Mouse (Mus musculus) thymus, adult 2 months (tissue): Measurements from ENCODE around the gene Gfi1b. TPM values are rescaled to one million over a fixed set of nuclear protein-coding genes. Genes with fewer than 3 reads are reported as not detected.

Source experiments
- DNase-seq: peaks from one replicate; pipeline ENCODE4 v3.0.0; 2021
- H3K27ac ChIP-seq: fragments of 200-500 bp; 2 replicates; pipeline ENCODE4 v1.5.1; 2012; ENCODE audit warnings: low read length, control low read depth; ENCODE audit not compliant: control insufficient read depth, insufficient read depth
- H3K27me3 ChIP-seq: fragments of 200-500 bp; 2 replicates; pipeline ENCODE4 v1.6.1; 2012; ENCODE audit warnings: mild to moderate bottlenecking, low read length, moderate library complexity, mixed read lengths; ENCODE audit not compliant: control insufficient read depth, insufficient read depth
- H3K36me3 ChIP-seq: fragments of 200-500 bp; 2 replicates; pipeline ENCODE4 v1.6.1; 2012; ENCODE audit warnings: mild to moderate bottlenecking, low read length, moderate library complexity; ENCODE audit not compliant: control insufficient read depth, insufficient read depth
- H3K4me1 ChIP-seq: fragments of 200-500 bp; replicated peaks from 2 replicates; pipeline ENCODE4 v1.6.1; 2012; ENCODE audit warnings: low read length; ENCODE audit not compliant: control insufficient read depth, insufficient read depth
- H3K4me3 ChIP-seq: fragments of 200-500 bp; 2 replicates; pipeline ENCODE4 v1.5.1; 2012; ENCODE audit warnings: mild to moderate bottlenecking, low read length, control low read depth, moderate library complexity; ENCODE audit not compliant: control insufficient read depth, insufficient read depth
- CTCF ChIP-seq: fragments of 200-500 bp; IDR thresholded peaks from 2 replicates; pipeline ENCODE4 v1.5.1; 2012; ENCODE audit warnings: mild to moderate bottlenecking, control low read depth, low read length, moderate library complexity, borderline replicate concordance; ENCODE audit not compliant: control insufficient read depth, poor library complexity, insufficient read depth; ENCODE audit errors: extremely low read depth
- POLR2A ChIP-seq: fragments of 200-500 bp; IDR thresholded peaks from 2 replicates; pipeline ENCODE4 v1.6.1; 2012; ENCODE audit warnings: mild to moderate bottlenecking, low read length, control low read depth, moderate library complexity; ENCODE audit not compliant: control insufficient read depth, poor library complexity, insufficient read depth; ENCODE audit errors: extremely low read depth
- WGBS: fragments of 180-500 bp; shearing (Covaris S2); methylation state at CpG from one replicate; pipeline ENCODE4 v1.1.7; 2018; 5-methylcytosine and 5-hydroxymethylcytosine counted together
- polyA plus RNA-seq: library from polyadenylated mRNA; depleted of rRNA; stranded (reverse); fragments of >200 nt; gene quantifications from 2 replicates; pipeline ENCODE4 v1.2.3, GENCODE M21; 2012

Gene Gfi1b
- polyA plus RNA-seq, 1 experiment, result 1.8 TPM

- DNase-seq, result no peak
- H3K27me3 ChIP-seq, result no peaks in the 10 kb centered on the region
- no peak overlapping the region for H3K27ac ChIP-seq
- no peaks in the 10 kb centered on the region for H3K36me3 ChIP-seq
- 97% methylated on average over 12 of the region's 12 CpGs for WGBS
- no peak for TF ChIP-seq CTCF
- TF ChIP-seq POLR2A, result no peak
- H3K4me1 ChIP-seq, result peaks cover 14% of the 10 kb centered on the region
- H3K4me3 ChIP-seq, result no peak overlapping the region
Observed at GRCm38 (mm10) chr2:28610716-28611406, 10.9 kb downstream of the Gfi1b start.

GRCm38 (mm10) chr2:28609851-28610250, 11.9 kb downstream of the Gfi1b start:
- peaks cover 11% of the 10 kb centered on the region for H3K4me1 ChIP-seq
- no peak overlapping the region for H3K4me3 ChIP-seq
- 74% methylated on average over 10 of the region's 10 CpGs for WGBS
- DNase-seq, result no peak
- TF ChIP-seq POLR2A, result no peak
- no peak for TF ChIP-seq CTCF
- no peaks in the 10 kb centered on the region for H3K27me3 ChIP-seq
- H3K27ac ChIP-seq, result no peak overlapping the region
- H3K36me3 ChIP-seq, result no peaks in the 10 kb centered on the region

GRCm38 (mm10) chr2:28607341-28608165, 14.2 kb downstream of the Gfi1b start:
- Histone ChIP-seq H3K27ac (no peak overlapping the region), H3K4me3 (no peak overlapping the region), H3K36me3 (no peaks in the 10 kb centered on the region), H3K27me3 (no peaks in the 10 kb centered on the region), H3K4me1 (peaks cover 8% of the 10 kb centered on the region; the same call in 1 of the 2 replicates)
- 89% methylated on average over 10 of the region's 10 CpGs for WGBS
- no peak for DNase-seq
- TF ChIP-seq CTCF (no peak), POLR2A (no peak)

- Histone ChIP-seq H3K4me3 (no peak overlapping the region), H3K4me1 (peaks cover 8% of the 10 kb centered on the region; the same call in 1 of the 2 replicates), H3K27me3 (no peaks in the 10 kb centered on the region), H3K27ac (no peak overlapping the region), H3K36me3 (no peaks in the 10 kb centered on the region)
- TF ChIP-seq CTCF (no peak), POLR2A (no peak)
- DNase-seq, result no peak
- 80% methylated on average over 8 of the region's 8 CpGs for WGBS
Observed at GRCm38 (mm10) chr2:28606601-28607340, 15.0 kb downstream of the Gfi1b start.

GRCm38 (mm10) chr2:28605789-28606541, 15.8 kb downstream of the Gfi1b start:
- H3K36me3 ChIP-seq, result no peaks in the 10 kb centered on the region
- H3K4me3 ChIP-seq, result no peak overlapping the region
- WGBS, result 38% methylated on average over 14 of the region's 14 CpGs
- DNase-seq, result no peak
- H3K4me1 ChIP-seq, result peaks cover 8% of the 10 kb centered on the region; the same call in 1 of the 2 replicates
- H3K27me3 ChIP-seq, result no peaks in the 10 kb centered on the region
- H3K27ac ChIP-seq, result no peak overlapping the region
- TF ChIP-seq CTCF (no peak), POLR2A (no peak)
